Mouse (Mus musculus): ENCODE data around the gene Nfia.

Gene Nfia

GRCm38 (mm10) chr4:97767025-97767424 is 5.5 kb upstream of the Nfia start:
- no peak for DNase-seq

DNA sequence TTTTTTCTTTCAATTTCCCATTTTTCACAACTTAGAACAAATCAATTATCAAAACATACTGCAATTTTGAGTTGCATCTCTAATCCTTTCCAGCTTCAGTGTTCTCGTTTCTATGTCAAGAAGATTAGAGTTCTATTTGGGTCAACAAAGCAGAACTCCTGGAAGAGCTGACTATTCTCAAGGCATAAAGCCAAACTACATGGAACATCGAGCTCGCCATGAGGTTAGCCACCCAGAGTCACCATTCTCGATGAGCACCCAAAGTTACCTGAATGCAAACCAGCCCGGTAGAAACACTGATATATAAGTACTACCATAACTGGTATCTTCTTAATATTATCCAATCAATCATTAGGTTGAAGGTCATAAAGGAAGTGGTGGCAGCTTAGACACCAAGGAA is 5.0 kb upstream of the Nfia start:
- no peak for DNase-seq

DNA sequence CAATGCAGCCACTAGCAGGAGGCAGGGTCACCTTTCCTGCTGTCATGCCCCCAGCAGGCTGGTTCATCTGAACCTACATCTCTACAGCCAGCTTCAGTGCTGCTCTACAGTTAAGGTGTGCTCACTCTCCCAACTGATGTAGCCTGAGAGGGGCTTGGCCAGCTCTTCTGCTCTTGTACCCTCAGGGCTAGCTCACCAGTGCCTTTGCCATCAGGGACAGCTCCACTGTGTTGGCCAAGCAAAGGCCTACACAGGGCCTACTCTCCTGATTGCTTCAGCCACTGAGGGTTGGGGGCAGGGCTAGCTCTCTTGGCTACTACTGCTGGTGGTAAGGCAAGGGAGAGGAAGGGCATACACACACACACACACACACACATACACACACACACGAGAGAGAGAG is 2.7 kb upstream of the Nfia start:
- no peak for DNase-seq

DNA sequence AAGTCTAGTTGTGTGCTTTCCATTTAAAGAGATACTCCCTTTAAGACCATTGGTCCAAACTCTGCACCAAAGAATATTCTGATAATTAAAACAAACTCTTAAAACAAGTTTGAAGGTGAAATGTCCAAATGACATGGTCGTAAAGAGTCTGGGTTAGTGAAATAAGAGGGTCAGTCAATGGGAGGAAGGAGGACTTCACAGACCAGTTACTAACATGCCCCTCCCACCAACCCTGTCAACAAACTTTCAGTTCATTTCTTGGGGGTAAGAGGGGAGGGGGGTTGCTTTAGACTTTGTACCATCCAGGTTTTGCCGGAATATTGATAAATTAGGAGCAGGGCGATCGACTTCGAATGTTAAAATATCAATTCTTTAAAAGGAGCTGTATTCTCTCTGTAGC is 1.1 kb upstream of the Nfia start:
- no peak for DNase-seq

GRCm38 (mm10) chr4:97772084-97772484 is 450 bp upstream of the Nfia start:
- DNase-seq = peak; percentile 99

GRCm38 (mm10) chr4:97773110-97773593 is 618 bp downstream of the Nfia start:
- peak; percentile 99 for DNase-seq

DNA sequence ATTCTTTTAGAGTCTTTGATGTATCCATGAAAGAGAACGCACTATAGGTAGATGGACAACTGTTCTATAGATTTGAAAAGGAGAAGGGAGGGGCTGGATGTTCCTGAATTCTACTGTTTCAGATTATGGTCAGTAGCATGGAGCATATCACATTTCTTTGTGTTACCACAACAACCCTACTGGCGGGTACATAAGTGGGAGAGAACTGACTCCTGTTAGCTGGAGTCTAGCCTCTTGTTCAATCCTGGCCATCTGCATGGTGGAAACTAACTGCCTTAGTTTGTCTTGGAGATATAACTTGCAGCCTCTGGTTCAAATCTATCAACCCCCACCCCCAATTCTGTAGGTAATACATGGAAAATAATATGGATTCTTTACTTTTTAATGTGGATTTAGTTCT is 1.3 kb downstream of the Nfia start:
- DNase-seq = no peak

DNA sequence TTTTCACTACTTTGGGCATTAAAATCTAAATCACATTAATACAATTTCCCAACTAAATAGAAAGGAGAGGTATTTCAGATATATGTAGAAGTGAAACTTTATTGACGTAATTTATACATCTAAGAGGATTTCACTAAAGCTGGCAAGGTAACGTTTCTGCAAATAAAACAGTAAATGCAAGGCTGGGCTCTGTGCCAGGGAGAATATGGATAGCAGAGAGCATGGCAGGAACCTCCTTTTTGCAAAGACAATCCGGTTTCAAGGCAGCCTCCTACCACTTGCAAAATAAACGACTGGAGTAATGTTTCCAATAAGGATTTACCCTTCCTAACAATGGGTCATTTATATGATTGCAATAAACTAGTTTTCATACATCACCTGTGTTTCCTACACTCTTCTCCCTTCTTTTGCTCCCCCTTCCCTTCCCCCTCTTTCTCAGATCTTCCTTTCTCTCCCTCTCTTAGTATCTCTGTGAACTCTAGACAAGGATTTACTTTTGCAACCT is 2.0 kb downstream of the Nfia start:
- DNase-seq = no peak

- DNase-seq = peak; percentile 88
Measured at GRCm38 (mm10) chr4:97775059-97775458, 2.5 kb downstream of the Nfia start.

GRCm38 (mm10) chr4:97775494-97776265 is 3.1 kb downstream of the Nfia start:
- peak; percentile 38 for DNase-seq

GRCm38 (mm10) chr4:97776388-97777080 is 4.0 kb downstream of the Nfia start:
- peak; percentile 43 for DNase-seq

GRCm38 (mm10) chr4:97777081-97777705 is 4.7 kb downstream of the Nfia start:
- peak; percentile 56 for DNase-seq

GRCm38 (mm10) chr4:97777706-97778176 is 5.2 kb downstream of the Nfia start, which contains the start of gene E130114P18Rik:
E130114P18Rik (minus strand) TSS chr4:97778078.
- DNase-seq = peak; percentile 80

DNA sequence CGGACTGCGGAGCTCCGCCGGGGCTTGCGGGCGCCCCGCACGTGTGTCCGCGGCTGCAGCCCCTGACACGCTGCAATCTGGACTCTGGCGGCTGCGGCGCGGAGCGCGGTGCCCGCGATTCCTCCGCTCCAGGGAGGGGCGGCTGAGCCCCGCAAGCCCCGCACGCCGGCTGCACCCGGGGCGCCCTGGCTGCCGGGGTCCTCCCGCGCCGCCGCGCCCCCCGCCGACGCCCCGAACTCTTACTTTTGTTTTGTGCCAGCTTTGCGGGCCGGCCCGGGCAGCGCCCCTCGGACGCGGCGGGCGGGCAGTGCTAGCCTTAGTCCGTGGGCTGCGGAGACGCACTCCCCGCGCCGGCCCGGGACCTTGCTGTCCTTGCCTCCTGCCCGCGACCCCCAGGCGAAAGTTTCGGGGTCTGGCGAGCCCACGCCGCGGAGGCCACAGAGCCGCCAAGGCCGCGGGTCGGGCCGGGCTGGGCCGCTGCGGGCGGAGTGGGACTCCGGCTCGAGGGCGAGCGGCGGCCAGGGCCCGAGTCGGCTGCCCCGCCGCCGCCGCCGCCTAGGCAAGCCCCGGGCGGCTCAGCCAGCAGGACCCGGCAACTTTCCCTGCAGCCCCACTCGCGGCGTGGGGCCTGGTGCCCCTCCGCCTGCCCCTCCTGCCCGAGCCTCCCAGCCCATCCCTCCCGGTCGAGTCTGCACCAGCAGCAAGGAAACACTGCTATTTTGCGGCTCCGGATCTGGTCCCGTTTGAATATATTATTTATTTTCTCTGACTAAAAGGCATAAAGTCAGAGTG is 5.9 kb downstream of the Nfia start:
- no peak for DNase-seq

GRCm38 (mm10) chr4:97779003-97779930 is 6.7 kb downstream of the Nfia start:
- peak; percentile 42 for DNase-seq

- DNase-seq = no peak
Measured at GRCm38 (mm10) chr4:97780024-97780423, 7.5 kb downstream of the Nfia start.

- DNase-seq = no peak
Measured at GRCm38 (mm10) chr4:97780666-97781435, 8.3 kb downstream of the Nfia start.

GRCm38 (mm10) chr4:97782069-97782468 is 9.5 kb downstream of the Nfia start:
- no peak for DNase-seq

GRCm38 (mm10) chr4:97782497-97782896 is 10.0 kb downstream of the Nfia start:
- no peak for DNase-seq

DNA sequence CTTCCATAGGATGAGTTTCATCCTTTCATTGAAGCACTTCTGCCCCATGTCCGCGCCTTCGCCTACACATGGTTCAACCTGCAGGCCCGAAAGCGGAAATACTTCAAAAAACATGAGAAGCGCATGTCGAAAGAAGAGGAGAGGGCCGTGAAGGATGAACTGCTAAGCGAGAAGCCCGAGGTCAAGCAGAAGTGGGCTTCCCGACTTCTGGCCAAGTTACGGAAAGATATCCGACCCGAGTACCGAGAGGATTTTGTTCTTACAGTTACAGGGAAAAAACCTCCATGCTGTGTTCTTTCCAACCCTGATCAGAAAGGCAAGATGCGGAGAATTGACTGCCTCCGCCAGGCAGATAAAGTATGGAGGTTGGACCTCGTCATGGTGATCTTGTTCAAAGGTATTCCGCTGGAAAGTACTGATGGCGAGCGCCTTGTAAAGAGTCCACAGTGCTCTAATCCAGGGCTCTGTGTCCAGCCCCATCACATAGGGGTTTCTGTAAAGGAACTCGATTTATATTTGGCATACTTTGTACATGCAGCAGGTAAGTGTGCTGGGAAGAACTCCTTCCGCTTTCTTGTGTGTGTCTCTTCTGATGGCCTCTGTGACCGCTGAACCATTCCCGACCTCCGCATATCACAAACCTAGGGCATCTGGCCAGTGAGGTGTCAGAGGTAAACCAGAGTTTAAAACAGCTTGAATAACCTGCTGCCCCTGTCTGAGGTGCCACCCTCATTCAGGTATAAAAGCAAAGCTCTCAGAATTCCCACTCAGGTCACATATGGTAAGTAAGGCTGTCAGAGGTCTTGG is 10.7 kb downstream of the Nfia start:
- no peak for DNase-seq
